Mouse (Mus musculus): ENCODE data around the gene Lcat. TPM values are rescaled to one million over a fixed set of nuclear protein-coding genes. Genes with fewer than 3 reads are reported as not detected.
"Not testable (repeated sequence)": the region's sequence is repeated elsewhere in the genome, so short reads cannot be mapped to it uniquely, and the experiment has no call there.

The Lcat gene
- 0.72 and 2.6 TPM in 2 replicates for polyA plus RNA-seq (2012; rRNA removed)

DNA sequence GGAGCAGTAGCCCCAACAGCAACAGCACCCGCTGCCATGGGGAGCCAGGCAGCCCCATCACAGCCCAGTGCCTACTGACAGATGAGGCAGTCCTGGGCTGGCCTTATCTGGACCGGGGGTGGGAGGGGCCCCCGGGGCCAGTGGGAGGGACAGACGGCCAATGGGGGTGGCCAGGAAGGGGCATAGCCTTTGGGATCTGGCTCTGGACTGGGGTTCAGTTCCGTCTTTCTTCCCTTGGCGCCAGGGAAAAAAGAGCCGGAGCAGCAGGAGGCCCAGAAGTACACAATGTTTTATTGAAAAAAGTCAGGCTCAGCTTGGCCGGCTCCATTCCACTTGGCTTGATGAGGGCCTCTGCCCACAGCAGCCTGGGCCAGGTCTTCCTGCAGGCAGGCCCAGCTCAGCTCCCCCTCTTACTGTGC, at the start of gene Lcat:
Gene Lcat (minus strand): TSS at position 62 of the 419 bp plus-strand sequence.
- Histone ChIP-seq H3K4me3 (ENCODE audit: low read depth, low read length) (no peak within 1 kb of the TSS), H3K4me1 (ENCODE audit: control insufficient read depth, insufficient read depth, insufficient read length, low read length) (peaks cover under 1% of the 10 kb centered on the region; the same call in 1 of the 2 replicates)
- 73% methylated on average over 8 of the region's 8 CpGs for WGBS

DNA sequence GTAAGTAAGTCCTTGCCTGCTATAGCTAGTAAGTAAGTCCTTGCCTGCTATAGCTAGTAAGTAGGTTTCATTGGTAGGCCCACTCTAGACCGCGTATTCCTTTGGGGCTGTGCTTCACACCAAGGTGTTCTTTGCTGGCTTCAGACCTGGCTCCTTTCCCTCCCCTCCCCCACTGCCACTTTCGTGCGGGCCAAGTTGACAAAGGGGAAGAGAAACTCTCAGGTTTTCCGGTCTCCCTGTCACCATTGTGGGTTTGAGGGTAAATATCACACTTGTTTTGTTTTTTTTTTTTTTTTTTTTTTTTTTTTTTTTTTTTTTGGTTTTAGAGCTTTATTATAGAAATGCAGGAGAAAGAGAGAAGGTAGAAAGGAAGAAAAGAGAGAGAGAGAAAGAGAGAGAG, 49.3 kb upstream of the Lcat start:
- TF ChIP-seq POLR2A (IDR thresholded peaks at IDR 0.05; ENCODE audit: low read depth, low read length): no peak
- TF ChIP-seq CTCF (IDR thresholded peaks at IDR 0.05; ENCODE audit: extremely low read depth, insufficient read length, insufficient replicate concordance, low read depth, low read length): no peak
- Histone ChIP-seq H3K27me3 (ENCODE audit: control insufficient read depth, insufficient read depth, low read length) (no peaks in the 10 kb centered on the region), H3K4me3 (ENCODE audit: low read depth, low read length) (no peak overlapping the region), H3K27ac (ENCODE audit: insufficient read depth, low read depth, low read length) (no peak overlapping the region), H3K36me3 (ENCODE audit: control insufficient read depth, insufficient read depth, low read length) (no peaks in the 10 kb centered on the region), H3K4me1 (ENCODE audit: control insufficient read depth, insufficient read depth, insufficient read length, low read length) (peaks cover 2% of the 10 kb centered on the region; the same call in 1 of the 2 replicates)
- 67% methylated on average over 5 of the region's 5 CpGs for WGBS

More for the DNA sequence above, at the start of gene Lcat:
- H3K27me3 ChIP-seq (ENCODE audit: control insufficient read depth, insufficient read depth, low read length): no peaks in the 10 kb centered on the region
- H3K27ac ChIP-seq (ENCODE audit: insufficient read depth, low read depth, low read length): no peak within 1 kb of the TSS
- TF ChIP-seq POLR2A (IDR thresholded peaks at IDR 0.05; ENCODE audit: low read depth, low read length) (no peak), CTCF (IDR thresholded peaks at IDR 0.05; ENCODE audit: extremely low read depth, insufficient read length, insufficient replicate concordance, low read depth, low read length) (no peak)
- no peaks in the 10 kb centered on the region for H3K36me3 ChIP-seq (ENCODE audit: control insufficient read depth, insufficient read depth, low read length)

DNA sequence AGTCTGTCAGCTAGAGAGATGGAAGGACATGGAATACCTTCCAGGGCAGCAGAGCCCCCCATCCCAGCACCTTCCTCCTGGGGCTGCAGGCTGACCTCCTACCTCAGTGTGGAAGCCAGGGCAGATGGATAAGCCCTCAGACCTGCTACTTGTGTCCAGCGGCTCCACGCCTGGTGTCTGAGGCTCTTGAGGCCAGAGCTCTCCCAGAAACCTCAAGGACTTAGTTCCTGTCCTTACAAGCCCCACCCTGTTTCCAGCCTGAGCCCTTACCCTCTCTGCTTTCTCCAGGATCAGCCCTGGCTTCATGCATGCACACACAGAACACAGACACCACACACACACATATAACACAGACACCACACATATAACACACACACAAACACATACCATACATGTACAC, 48.4 kb upstream of the Lcat start:
- Histone ChIP-seq H3K4me1 (ENCODE audit: control insufficient read depth, insufficient read depth, insufficient read length, low read length) (peaks cover 2% of the 10 kb centered on the region; the same call in 1 of the 2 replicates), H3K4me3 (ENCODE audit: low read depth, low read length) (peak overlapping the region; percentile 6; the same call in 1 of the 2 replicates), H3K36me3 (ENCODE audit: control insufficient read depth, insufficient read depth, low read length) (no peaks in the 10 kb centered on the region), H3K27ac (ENCODE audit: insufficient read depth, low read depth, low read length) (peak overlapping the region; percentile 19; the same call in 1 of the 2 replicates), H3K27me3 (ENCODE audit: control insufficient read depth, insufficient read depth, low read length) (no peaks in the 10 kb centered on the region)
- WGBS: 57% methylated on average over 2 of the region's 2 CpGs
- TF ChIP-seq CTCF (IDR thresholded peaks at IDR 0.05; ENCODE audit: extremely low read depth, insufficient read length, insufficient replicate concordance, low read depth, low read length) (no peak), POLR2A (IDR thresholded peaks at IDR 0.05; ENCODE audit: low read depth, low read length) (no peak)

DNA sequence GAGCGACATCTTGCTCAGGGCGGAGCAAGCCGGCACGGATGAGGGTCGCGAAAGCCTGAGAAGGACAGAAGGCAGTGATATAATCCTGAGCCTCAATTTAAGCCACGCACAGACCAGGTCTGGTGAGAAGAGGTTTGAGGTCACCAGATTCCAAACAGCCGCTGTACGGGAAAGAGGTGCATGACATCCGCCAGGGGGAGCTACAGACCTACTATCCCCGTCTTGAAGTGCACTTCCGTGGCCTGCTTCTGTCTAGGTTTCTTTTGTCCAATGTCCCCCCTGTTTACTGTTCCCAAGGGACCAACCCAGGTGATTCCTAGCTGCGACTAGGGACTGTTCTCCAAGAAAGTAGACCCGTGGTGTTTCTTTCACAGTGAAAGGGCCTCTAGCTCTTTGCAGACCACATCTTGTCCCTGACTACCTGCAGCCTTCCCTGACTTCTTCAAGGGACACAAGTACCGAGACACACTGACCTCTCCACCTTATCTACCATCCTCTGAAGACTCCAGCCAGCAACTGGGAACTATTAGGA, 47.7 kb upstream of the Lcat start, which contains the start of gene Dus2:
Gene Dus2 (plus strand): TSS at position 482 of the 532 bp plus-strand sequence.
- Histone ChIP-seq H3K36me3 (ENCODE audit: control insufficient read depth, insufficient read depth, low read length) (no peaks in the 10 kb centered on the region), H3K4me3 (ENCODE audit: low read depth, low read length) (peak within 1 kb of the TSS; percentile 6; the same call in 1 of the 2 replicates), H3K4me1 (ENCODE audit: control insufficient read depth, insufficient read depth, insufficient read length, low read length) (peaks cover 2% of the 10 kb centered on the region; the same call in 1 of the 2 replicates), H3K27ac (ENCODE audit: insufficient read depth, low read depth, low read length) (peak within 1 kb of the TSS; percentile 19; the same call in 1 of the 2 replicates), H3K27me3 (ENCODE audit: control insufficient read depth, insufficient read depth, low read length) (no peaks in the 10 kb centered on the region)
- no peak for TF ChIP-seq POLR2A (IDR thresholded peaks at IDR 0.05; ENCODE audit: low read depth, low read length)
- peak; percentile 88 for TF ChIP-seq CTCF (IDR thresholded peaks at IDR 0.05; ENCODE audit: extremely low read depth, insufficient read length, insufficient replicate concordance, low read depth, low read length)
- WGBS: 9% methylated on average over 15 of the region's 15 CpGs

DNA sequence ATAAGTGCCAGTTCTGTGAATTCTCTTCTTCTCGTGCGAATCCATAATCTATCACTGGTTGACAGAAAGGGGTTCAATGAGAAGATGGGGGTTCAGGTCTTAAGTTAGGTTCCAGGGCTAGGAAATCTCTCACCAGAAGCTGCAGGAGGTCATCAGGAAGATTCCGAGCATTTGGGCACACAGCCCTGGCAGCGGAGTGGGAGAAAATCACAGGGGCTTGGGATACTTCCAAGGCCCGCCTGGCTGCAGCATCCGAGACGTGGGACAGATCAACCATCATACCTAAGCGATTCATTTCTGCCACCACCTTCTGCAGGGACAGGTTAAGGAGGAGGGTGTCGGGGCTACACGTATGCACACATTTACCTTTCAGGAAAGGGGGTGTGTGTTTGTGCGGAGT, 45.4 kb upstream of the Lcat start:
- Histone ChIP-seq H3K27me3 (ENCODE audit: control insufficient read depth, insufficient read depth, low read length) (no peaks in the 10 kb centered on the region), H3K36me3 (ENCODE audit: control insufficient read depth, insufficient read depth, low read length) (no peaks in the 10 kb centered on the region), H3K4me3 (ENCODE audit: low read depth, low read length) (no peak overlapping the region), H3K4me1 (ENCODE audit: control insufficient read depth, insufficient read depth, insufficient read length, low read length) (peaks cover 2% of the 10 kb centered on the region; the same call in 1 of the 2 replicates), H3K27ac (ENCODE audit: insufficient read depth, low read depth, low read length) (no peak overlapping the region)
- TF ChIP-seq POLR2A (IDR thresholded peaks at IDR 0.05; ENCODE audit: low read depth, low read length) (no peak), CTCF (IDR thresholded peaks at IDR 0.05; ENCODE audit: extremely low read depth, insufficient read length, insufficient replicate concordance, low read depth, low read length) (no peak)
- 82% methylated on average over 11 of the region's 11 CpGs for WGBS

DNA sequence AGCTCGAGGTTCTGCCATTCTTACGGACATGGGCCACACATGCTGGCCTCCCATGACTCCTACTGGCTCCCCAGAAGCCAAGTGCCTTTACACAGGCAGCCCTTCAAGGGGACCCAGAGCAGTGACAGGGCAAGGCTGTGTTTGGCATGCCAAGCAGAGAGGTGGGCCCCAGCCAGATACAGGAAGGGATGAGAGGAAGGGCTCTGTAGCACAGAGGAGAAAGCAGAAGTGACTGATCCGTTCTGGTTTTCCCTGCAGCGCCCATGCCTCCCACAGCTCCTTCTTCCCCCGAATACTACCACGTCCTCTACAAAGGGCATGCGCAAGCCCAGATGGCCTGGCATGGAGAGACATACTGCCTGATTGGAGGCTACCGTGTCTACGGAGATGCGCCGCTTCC, 40.2 kb upstream of the Lcat start:
- not testable (repeated sequence) for H3K27ac ChIP-seq (ENCODE audit: insufficient read depth, low read depth, low read length); H3K4me1 ChIP-seq (ENCODE audit: control insufficient read depth, insufficient read depth, insufficient read length, low read length); H3K4me3 ChIP-seq (ENCODE audit: low read depth, low read length); H3K36me3 ChIP-seq (ENCODE audit: control insufficient read depth, insufficient read depth, low read length); H3K27me3 ChIP-seq (ENCODE audit: control insufficient read depth, insufficient read depth, low read length)
- 81% methylated on average over 11 of the region's 11 CpGs for WGBS

DNA sequence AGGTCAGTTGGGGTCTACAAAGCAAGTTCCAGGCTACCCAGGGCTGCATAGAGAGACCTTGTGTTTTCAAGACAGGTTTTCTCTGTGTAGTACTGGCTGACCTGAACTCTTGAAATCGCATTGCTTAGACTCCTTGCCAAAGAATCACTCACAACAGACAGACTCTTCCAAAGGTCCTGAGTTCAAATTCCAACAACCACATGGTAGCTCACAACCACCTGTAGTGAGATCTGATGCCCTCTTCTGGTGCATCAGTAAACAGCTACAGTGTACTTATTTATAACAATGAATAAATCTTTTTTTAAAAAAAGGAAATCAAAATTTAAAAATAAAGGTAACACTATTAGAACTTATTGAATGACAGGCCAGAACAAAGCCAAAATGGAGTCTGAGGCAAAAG, 38.0 kb upstream of the Lcat start:
- Histone ChIP-seq H3K27me3 (ENCODE audit: control insufficient read depth, insufficient read depth, low read length) (no peaks in the 10 kb centered on the region), H3K36me3 (ENCODE audit: control insufficient read depth, insufficient read depth, low read length) (no peaks in the 10 kb centered on the region), H3K4me3 (ENCODE audit: low read depth, low read length) (no peak overlapping the region), H3K4me1 (ENCODE audit: control insufficient read depth, insufficient read depth, insufficient read length, low read length) (no peaks in the 10 kb centered on the region), H3K27ac (ENCODE audit: insufficient read depth, low read depth, low read length) (no peak overlapping the region)
- 74% methylated on average over 1 of the region's 1 CpGs for WGBS
- no peak for TF ChIP-seq POLR2A (IDR thresholded peaks at IDR 0.05; ENCODE audit: low read depth, low read length)
